Mouse (Mus musculus): ENCODE measurements around the gene Thpo.

DNA sequence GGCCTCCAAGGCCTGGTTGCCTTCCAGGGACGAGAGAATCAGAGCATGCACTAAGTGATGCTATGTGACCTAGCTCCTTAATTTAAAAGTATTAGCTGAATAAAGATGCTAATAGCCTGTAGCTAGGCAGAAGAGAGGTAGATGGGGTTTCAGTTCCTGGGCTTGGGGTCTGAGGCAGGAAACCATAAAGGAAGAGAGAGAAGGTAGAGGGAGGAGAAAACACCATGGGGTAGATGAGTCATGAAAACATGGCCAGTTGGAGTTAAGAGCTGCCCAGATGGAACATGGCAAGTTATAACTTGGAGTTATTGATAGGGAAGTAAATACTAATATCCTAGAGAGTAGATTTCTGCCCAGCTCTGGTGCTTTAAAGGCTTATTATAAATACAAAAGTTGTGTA lies 23.1 kb upstream of the Thpo start:
- no peak for TF ChIP-seq CTCF (IDR thresholded peaks at IDR 0.05; ENCODE audit: control insufficient read depth, insufficient read depth, insufficient read length)
- no peak for TF ChIP-seq USF1 (IDR thresholded peaks at IDR 0.05; ENCODE audit: low read depth)
- no peak for TF ChIP-seq MAX (IDR thresholded peaks at IDR 0.05)
- TF ChIP-seq MYOG (IDR thresholded peaks at IDR 0.05; ENCODE audit: control insufficient read depth, extremely low read depth, insufficient read length) = no peak
- no peak for TF ChIP-seq CEBPB (IDR thresholded peaks at IDR 0.05; ENCODE audit: low read depth)
- TF ChIP-seq MYOD1 (IDR thresholded peaks at IDR 0.05; ENCODE audit: control insufficient read depth, insufficient read length, low read depth) = no peak
- TF ChIP-seq FOSL1 (IDR thresholded peaks at IDR 0.05; ENCODE audit: insufficient read depth, low read length, poor library complexity, severe bottlenecking) = no peak

Data from C2C12 (cell line).